Mouse (Mus musculus) E14TG2a.4 (cell line): ENCODE results near the gene Setd7.

Experiments
- H3K27me3 ChIP-seq: 2 replicates; pipeline ENCODE4 v1.6.1; 2014; ENCODE audit warnings: low read length, control low read depth; ENCODE audit not compliant: insufficient read depth
- H3K36me3 ChIP-seq: 2 replicates; pipeline ENCODE4 v1.6.1; 2014; ENCODE audit warnings: low read length, control low read depth; ENCODE audit not compliant: insufficient read depth
- H3K4me1 ChIP-seq: replicated peaks from 2 replicates; pipeline ENCODE4 v1.6.1; 2014; ENCODE audit warnings: low read depth, low read length, control low read depth
- H3K4me3 ChIP-seq: replicated peaks from 2 replicates; pipeline ENCODE4 v1.5.1; 2014; ENCODE audit warnings: mild to moderate bottlenecking, low read length
- H3K9me3 ChIP-seq: 2 replicates; pipeline ENCODE4 v1.6.1; 2014; ENCODE audit warnings: low read length, control low read depth
- CTCF ChIP-seq: conservative IDR thresholded peaks from 2 replicates; pipeline ENCODE4 v1.5.1; 2014; ENCODE audit warnings: low read length
- NANOG ChIP-seq: IDR thresholded peaks from 2 replicates; pipeline ENCODE4 v1.6.1; 2014; ENCODE audit warnings: borderline replicate concordance, low read length, mixed read lengths
- POU5F1 ChIP-seq: IDR thresholded peaks from 2 replicates; pipeline ENCODE4 v1.6.1; 2014; ENCODE audit warnings: low read length, borderline replicate concordance

The Setd7 gene

GRCm38 (mm10) chr3:51493272-51493838, 67.3 kb downstream of the Setd7 start:
- H3K4me3 ChIP-seq, result no peak overlapping the region
- H3K36me3 ChIP-seq, result peaks cover 22% of the 10 kb centered on the region
- peaks cover 16% of the 10 kb centered on the region for H3K4me1 ChIP-seq
- no peaks in the 10 kb centered on the region for H3K27me3 ChIP-seq
- H3K9me3 ChIP-seq, result peaks cover 12% of the 10 kb centered on the region
- TF ChIP-seq NANOG, result no peak
- no peak for TF ChIP-seq CTCF
- TF ChIP-seq POU5F1, result no peak

GRCm38 (mm10) chr3:51490088-51490753, 70.5 kb downstream of the Setd7 start:
- Histone ChIP-seq H3K9me3 (no peaks in the 10 kb centered on the region), H3K4me1 (peaks cover 22% of the 10 kb centered on the region), H3K4me3 (no peak overlapping the region), H3K36me3 (peaks cover 28% of the 10 kb centered on the region), H3K27me3 (no peaks in the 10 kb centered on the region)
- no peak for TF ChIP-seq POU5F1
- TF ChIP-seq NANOG, result no peak
- TF ChIP-seq CTCF, result no peak

GRCm38 (mm10) chr3:51486491-51487195, 74.0 kb downstream of the Setd7 start:
- H3K27me3 ChIP-seq, result peaks cover 6% of the 10 kb centered on the region; the same call in 1 of the 2 replicates
- H3K4me3 ChIP-seq, result no peak overlapping the region
- no peaks in the 10 kb centered on the region for H3K9me3 ChIP-seq
- H3K4me1 ChIP-seq, result peaks cover 22% of the 10 kb centered on the region
- TF ChIP-seq CTCF, result no peak
- TF ChIP-seq POU5F1, result no peak
- TF ChIP-seq NANOG, result no peak
- H3K36me3 ChIP-seq, result peaks cover 8% of the 10 kb centered on the region

GRCm38 (mm10) chr3:51485347-51485746, 75.3 kb downstream of the Setd7 start:
- TF ChIP-seq POU5F1 (no peak), CTCF (no peak), NANOG (no peak)
- peaks cover 6% of the 10 kb centered on the region; the same call in 1 of the 2 replicates for H3K27me3 ChIP-seq
- 0 out of 2 replicates have a peak overlapping the region, but pooled peaks have one; percentile 96 for H3K4me3 ChIP-seq
- no peaks in the 10 kb centered on the region for H3K9me3 ChIP-seq
- H3K4me1 ChIP-seq, result peaks cover 22% of the 10 kb centered on the region
- peaks cover 8% of the 10 kb centered on the region for H3K36me3 ChIP-seq

- no peak for TF ChIP-seq NANOG
- TF ChIP-seq CTCF, result no peak
- no peak for TF ChIP-seq POU5F1
- Histone ChIP-seq H3K27me3 (peaks cover 6% of the 10 kb centered on the region; the same call in 1 of the 2 replicates), H3K4me3 (peak overlapping the region; percentile 96), H3K9me3 (no peaks in the 10 kb centered on the region), H3K36me3 (peaks cover 8% of the 10 kb centered on the region), H3K4me1 (peaks cover 22% of the 10 kb centered on the region)
Observed at GRCm38 (mm10) chr3:51484370-51484769, 76.3 kb downstream of the Setd7 start.

- TF ChIP-seq CTCF, result no peak
- TF ChIP-seq POU5F1, result no peak
- TF ChIP-seq NANOG, result no peak
- peaks cover 8% of the 10 kb centered on the region for H3K36me3 ChIP-seq
- peaks cover 6% of the 10 kb centered on the region; the same call in 1 of the 2 replicates for H3K27me3 ChIP-seq
- peak within 1 kb of the TSS; percentile 96 for H3K4me3 ChIP-seq
- no peaks in the 10 kb centered on the region for H3K9me3 ChIP-seq
- peaks cover 22% of the 10 kb centered on the region for H3K4me1 ChIP-seq
Observed at GRCm38 (mm10) chr3:51483741-51484359, 76.8 kb downstream of the Setd7 start, which contains the start of gene Rab33b. Rab33b (plus strand) TSS chr3:51483920.

DNA sequence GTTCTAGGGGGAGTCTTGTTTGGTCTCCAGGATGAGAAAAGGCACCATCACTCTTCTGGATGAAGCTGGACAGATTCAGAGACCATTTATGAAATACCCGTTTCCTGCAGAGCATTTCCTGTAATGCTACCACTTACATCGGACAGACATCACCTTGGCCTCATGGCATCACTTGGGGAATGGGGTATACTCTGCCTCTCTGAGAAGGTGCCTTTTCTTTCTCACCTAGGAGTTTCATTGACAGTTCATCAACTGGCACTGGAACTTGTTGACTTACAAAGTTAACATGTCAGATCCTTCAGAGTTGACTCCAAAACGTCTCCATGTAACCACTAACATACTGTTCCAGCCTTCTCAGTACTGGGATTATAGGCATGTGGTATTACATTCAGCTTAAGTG, 77.9 kb downstream of the Setd7 start:
- Histone ChIP-seq H3K27me3 (peaks cover 6% of the 10 kb centered on the region; the same call in 1 of the 2 replicates), H3K4me1 (peaks cover 22% of the 10 kb centered on the region), H3K4me3 (peak overlapping the region; percentile 96), H3K36me3 (peaks cover 4% of the 10 kb centered on the region; the same call in 1 of the 2 replicates), H3K9me3 (no peaks in the 10 kb centered on the region)
- TF ChIP-seq POU5F1 (no peak), CTCF (no peak), NANOG (no peak)

DNA sequence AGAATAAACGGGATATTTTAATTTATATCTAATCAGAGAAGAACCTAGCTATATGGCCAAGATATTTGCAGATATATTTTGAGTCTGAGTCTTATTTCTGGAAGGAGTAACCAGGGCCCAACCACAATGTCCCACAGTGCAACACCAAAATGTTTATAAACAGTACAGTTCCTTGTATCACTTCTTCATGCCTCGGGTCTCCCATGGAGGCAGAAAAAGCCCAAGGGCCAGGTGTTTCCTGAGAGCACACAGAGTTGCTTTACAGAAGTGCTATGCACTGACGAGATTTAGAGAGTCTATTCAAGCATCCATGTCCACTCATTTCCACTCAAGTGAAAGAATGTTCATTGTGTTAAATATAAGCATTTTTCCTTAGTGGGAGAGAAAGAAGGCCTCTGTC, 78.8 kb downstream of the Setd7 start:
- no peak for TF ChIP-seq NANOG
- TF ChIP-seq CTCF, result no peak
- TF ChIP-seq POU5F1, result no peak
- no peak overlapping the region for H3K4me3 ChIP-seq
- H3K9me3 ChIP-seq, result no peaks in the 10 kb centered on the region
- peaks cover 22% of the 10 kb centered on the region for H3K4me1 ChIP-seq
- H3K27me3 ChIP-seq, result peaks cover 6% of the 10 kb centered on the region; the same call in 1 of the 2 replicates
- peaks cover 4% of the 10 kb centered on the region; the same call in 1 of the 2 replicates for H3K36me3 ChIP-seq
